Mouse (Mus musculus) liver, embryonic 13.5 days (tissue): ENCODE results near the gene Auts2. TPM values are rescaled to one million over a fixed set of nuclear protein-coding genes. Genes with fewer than 3 reads are reported as not detected.

Experiments
- ATAC-seq: fragments of 200-750 bp; cut with Nextera tagmentation; 2 replicates; pipeline ENCODE4 v1.8.0; 2017; ENCODE audit warnings: low read depth, mild to moderate bottlenecking, moderate number of reproducible peaks, moderate library complexity
- DNase-seq: peaks from one replicate; pipeline ENCODE4 v3.0.0; 2022
- H3K27ac ChIP-seq: fragments of 300-500 bp; sonication (generic); 2 replicates; pipeline ENCODE4 v1.5.1; 2015; ENCODE audit warnings: moderate library complexity, mild to moderate bottlenecking, inconsistent platforms
- H3K27me3 ChIP-seq: fragments of 300-500 bp; sonication (generic); 2 replicates; pipeline ENCODE4 v1.6.1; 2015; ENCODE audit warnings: mild to moderate bottlenecking, inconsistent platforms
- H3K36me3 ChIP-seq: fragments of 300-500 bp; sonication (generic); 2 replicates; pipeline ENCODE4 v1.6.1; 2015; ENCODE audit warnings: mild to moderate bottlenecking, inconsistent platforms
- H3K4me1 ChIP-seq: fragments of 300-500 bp; sonication (generic); replicated peaks from 2 replicates; pipeline ENCODE4 v1.6.1; 2015; ENCODE audit warnings: inconsistent platforms
- H3K4me2 ChIP-seq: fragments of 300-500 bp; sonication (generic); 2 replicates; pipeline ENCODE4 v1.6.1; 2015; ENCODE audit warnings: inconsistent platforms, mild to moderate bottlenecking, moderate library complexity
- H3K4me3 ChIP-seq: fragments of 300-500 bp; sonication (generic); replicated peaks from 2 replicates; pipeline ENCODE4 v1.5.1; 2015; ENCODE audit warnings: mild to moderate bottlenecking, inconsistent platforms
- H3K9ac ChIP-seq: fragments of 300-500 bp; sonication (generic); 2 replicates; pipeline ENCODE4 v1.6.1; 2015; ENCODE audit warnings: mild to moderate bottlenecking, inconsistent platforms
- H3K9me3 ChIP-seq: fragments of 300-500 bp; sonication (generic); replicated peaks from 2 replicates; pipeline ENCODE4 v1.6.1; 2016; ENCODE audit warnings: inconsistent platforms
- WGBS: fragments of 180-500 bp; shearing (Covaris S2); methylation state at CpG from one replicate; pipeline ENCODE4 v1.1.7; 2015; ENCODE audit not compliant: insufficient replicate concordance; 5-methylcytosine and 5-hydroxymethylcytosine counted together
- polyA plus RNA-seq: library from polyadenylated mRNA; unstranded; fragments of >200 nt; fragmentation: Nextera tagmentation; extraction: Ambion mirVana; gene quantifications from 2 replicates; pipeline ENCODE4 v1.2.1, GENCODE M21; 2015

Gene Auts2
- polyA plus RNA-seq, 1 experiment from 2014 or later = 1.5 TPM

GRCm38 (mm10) chr5:132190190-132190589 is 353.0 kb downstream of the Auts2 start:
- Histone ChIP-seq H3K9me3 (no peaks in the 10 kb centered on the region), H3K36me3 (no peaks in the 10 kb centered on the region), H3K4me3 (no peak overlapping the region), H3K27me3 (no peaks in the 10 kb centered on the region), H3K27ac (no peak overlapping the region), H3K9ac (no peak overlapping the region), H3K4me1 (peaks cover 6% of the 10 kb centered on the region; the same call in 1 of the 2 replicates), H3K4me2 (no peak overlapping the region)
- no peak for ATAC-seq
- 73% methylated on average over 4 of the region's 4 CpGs for WGBS
- DNase-seq = no peak

GRCm38 (mm10) chr5:132186659-132187058 is 356.5 kb downstream of the Auts2 start:
- DNase-seq (no peak), ATAC-seq (no peak)
- no peak overlapping the region for H3K27ac ChIP-seq
- H3K4me2 ChIP-seq = no peak overlapping the region
- no peak overlapping the region for H3K4me3 ChIP-seq
- no peaks in the 10 kb centered on the region for H3K9me3 ChIP-seq
- H3K27me3 ChIP-seq = no peaks in the 10 kb centered on the region
- 58% methylated on average over 3 of the region's 3 CpGs for WGBS
- no peak overlapping the region for H3K9ac ChIP-seq
- no peaks in the 10 kb centered on the region for H3K36me3 ChIP-seq
- peaks cover 6% of the 10 kb centered on the region; the same call in 1 of the 2 replicates for H3K4me1 ChIP-seq

DNA sequence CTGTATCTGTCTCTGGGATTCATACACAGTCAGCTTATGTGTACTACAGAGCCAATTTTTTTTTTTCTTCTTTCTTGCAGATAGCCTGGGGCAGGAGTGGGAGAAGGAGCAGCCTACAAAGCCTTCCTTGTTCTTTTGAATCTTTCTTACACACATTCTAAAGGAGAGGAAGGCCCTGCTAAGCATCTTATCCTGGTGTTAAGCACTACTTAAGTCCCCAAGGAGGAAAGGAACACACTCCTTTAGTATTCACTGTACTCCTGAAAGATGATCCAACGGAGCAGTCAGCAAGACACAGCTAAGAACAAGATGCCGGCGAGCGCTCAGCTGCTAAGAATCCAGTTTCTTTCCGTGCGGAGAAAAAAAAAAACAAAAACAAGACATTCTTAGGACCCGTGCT is 356.9 kb downstream of the Auts2 start:
- no peaks in the 10 kb centered on the region for H3K36me3 ChIP-seq
- H3K4me3 ChIP-seq = no peak overlapping the region
- H3K27ac ChIP-seq = no peak overlapping the region
- no peak overlapping the region for H3K9ac ChIP-seq
- 73% methylated on average over 7 of the region's 7 CpGs for WGBS
- peaks cover 6% of the 10 kb centered on the region; the same call in 1 of the 2 replicates for H3K4me1 ChIP-seq
- ATAC-seq = no peak
- no peak overlapping the region for H3K4me2 ChIP-seq
- DNase-seq = no peak
- no peaks in the 10 kb centered on the region for H3K9me3 ChIP-seq
- no peaks in the 10 kb centered on the region for H3K27me3 ChIP-seq

GRCm38 (mm10) chr5:132184395-132185095 is 358.6 kb downstream of the Auts2 start:
- Histone ChIP-seq H3K27me3 (no peaks in the 10 kb centered on the region), H3K4me3 (no peak overlapping the region), H3K9me3 (no peaks in the 10 kb centered on the region), H3K4me2 (no peak overlapping the region), H3K27ac (peak overlapping the region; percentile 40; the same call in 1 of the 2 replicates), H3K4me1 (peaks cover 6% of the 10 kb centered on the region; the same call in 1 of the 2 replicates), H3K36me3 (no peaks in the 10 kb centered on the region), H3K9ac (no peak overlapping the region)
- peak; percentile 66 for ATAC-seq
- 54% methylated on average over 4 of the region's 4 CpGs for WGBS
- no peak for DNase-seq

GRCm38 (mm10) chr5:132182077-132182476 is 361.1 kb downstream of the Auts2 start:
- no peak overlapping the region for H3K27ac ChIP-seq
- 72% methylated on average over 9 of the region's 9 CpGs for WGBS
- no peak overlapping the region for H3K4me3 ChIP-seq
- ATAC-seq = no peak
- no peaks in the 10 kb centered on the region for H3K36me3 ChIP-seq
- no peaks in the 10 kb centered on the region for H3K27me3 ChIP-seq
- H3K9me3 ChIP-seq = no peaks in the 10 kb centered on the region
- no peak for DNase-seq
- H3K4me2 ChIP-seq = no peak overlapping the region
- peaks cover 6% of the 10 kb centered on the region; the same call in 1 of the 2 replicates for H3K4me1 ChIP-seq
- no peak overlapping the region for H3K9ac ChIP-seq

DNA sequence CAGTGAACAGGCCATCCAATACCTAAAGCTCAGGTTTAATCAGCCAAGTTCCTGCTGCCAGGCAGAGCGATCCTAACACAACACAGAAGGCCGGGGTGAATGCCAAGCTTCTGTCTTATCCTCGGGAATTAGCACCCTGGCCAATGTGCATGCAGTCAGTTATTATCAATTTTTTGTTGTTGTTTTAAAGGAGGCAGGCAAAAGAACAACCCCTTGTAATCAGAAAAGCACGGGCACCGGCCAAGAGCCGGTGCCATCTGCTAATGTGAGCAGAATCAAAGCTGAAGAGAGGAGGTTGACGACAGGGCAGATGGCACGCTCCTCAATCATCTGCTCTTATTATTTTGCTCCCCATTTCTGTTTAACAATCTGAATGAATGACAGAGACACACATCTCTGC is 373.1 kb downstream of the Auts2 start:
- ATAC-seq (no peak), DNase-seq (no peak)
- Histone ChIP-seq H3K4me3 (no peak overlapping the region), H3K4me1 (no peaks in the 10 kb centered on the region), H3K27me3 (no peaks in the 10 kb centered on the region), H3K27ac (no peak overlapping the region), H3K36me3 (no peaks in the 10 kb centered on the region), H3K4me2 (no peak overlapping the region), H3K9ac (no peak overlapping the region), H3K9me3 (no peaks in the 10 kb centered on the region)
- WGBS = 73% methylated on average over 8 of the region's 8 CpGs

GRCm38 (mm10) chr5:132168805-132169204 is 374.3 kb downstream of the Auts2 start:
- H3K27me3 ChIP-seq = no peaks in the 10 kb centered on the region
- no peaks in the 10 kb centered on the region for H3K9me3 ChIP-seq
- DNase-seq (no peak), ATAC-seq (no peak)
- no peak overlapping the region for H3K27ac ChIP-seq
- 62% methylated on average over 5 of the region's 5 CpGs for WGBS
- H3K4me3 ChIP-seq = no peak overlapping the region
- no peaks in the 10 kb centered on the region for H3K36me3 ChIP-seq
- no peak overlapping the region for H3K9ac ChIP-seq
- H3K4me2 ChIP-seq = no peak overlapping the region
- no peaks in the 10 kb centered on the region for H3K4me1 ChIP-seq

GRCm38 (mm10) chr5:132168224-132168623 is 374.9 kb downstream of the Auts2 start:
- DNase-seq (no peak), ATAC-seq (no peak)
- H3K4me3 ChIP-seq = no peak overlapping the region
- H3K27ac ChIP-seq = no peak overlapping the region
- H3K9me3 ChIP-seq = no peaks in the 10 kb centered on the region
- no peaks in the 10 kb centered on the region for H3K27me3 ChIP-seq
- WGBS = 69% methylated on average over 5 of the region's 5 CpGs
- H3K36me3 ChIP-seq = no peaks in the 10 kb centered on the region
- no peak overlapping the region for H3K9ac ChIP-seq
- no peaks in the 10 kb centered on the region for H3K4me1 ChIP-seq
- H3K4me2 ChIP-seq = no peak overlapping the region

DNA sequence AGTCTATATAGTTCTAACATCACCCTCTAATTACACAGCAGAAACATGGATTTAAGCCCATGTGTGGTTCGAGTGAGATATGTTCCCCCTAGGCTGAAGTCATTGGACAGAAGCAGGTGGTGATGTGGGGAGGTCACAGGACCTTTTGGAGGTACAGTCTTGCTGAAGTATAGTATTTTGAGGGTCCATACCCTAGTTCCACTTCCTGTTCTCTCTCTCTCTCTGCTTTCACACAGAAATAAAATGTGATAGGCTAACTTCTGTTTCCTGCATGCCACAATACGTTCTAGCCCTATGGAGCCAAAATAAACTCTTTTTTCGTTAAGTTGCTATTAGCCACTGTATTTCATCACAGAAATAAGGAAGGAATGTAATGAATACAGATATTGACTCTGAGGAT is 376.6 kb downstream of the Auts2 start:
- H3K4me1 ChIP-seq = 0 out of 2 replicates have a peak, but pooled peaks cover 2% of the 10 kb centered on the region
- H3K27me3 ChIP-seq = no peaks in the 10 kb centered on the region
- DNase-seq (no peak), ATAC-seq (no peak)
- no peak overlapping the region for H3K27ac ChIP-seq
- no peaks in the 10 kb centered on the region for H3K9me3 ChIP-seq
- no peak overlapping the region for H3K4me2 ChIP-seq
- H3K4me3 ChIP-seq = no peak overlapping the region
- H3K36me3 ChIP-seq = no peaks in the 10 kb centered on the region
- 36% methylated on average over 3 of the region's 3 CpGs for WGBS
- H3K9ac ChIP-seq = no peak overlapping the region

- DNase-seq (no peak), ATAC-seq (no peak)
- WGBS = 70% methylated on average over 10 of the region's 10 CpGs
- Histone ChIP-seq H3K9ac (no peak overlapping the region), H3K36me3 (no peaks in the 10 kb centered on the region), H3K4me2 (no peak overlapping the region), H3K4me3 (no peak overlapping the region), H3K27me3 (no peaks in the 10 kb centered on the region), H3K27ac (no peak overlapping the region), H3K4me1 (0 out of 2 replicates have a peak, but pooled peaks cover 2% of the 10 kb centered on the region), H3K9me3 (no peaks in the 10 kb centered on the region)
Measured at GRCm38 (mm10) chr5:132163960-132164359, 379.2 kb downstream of the Auts2 start.

- Histone ChIP-seq H3K4me1 (0 out of 2 replicates have a peak, but pooled peaks cover 2% of the 10 kb centered on the region), H3K36me3 (no peaks in the 10 kb centered on the region), H3K4me3 (no peak overlapping the region), H3K4me2 (no peak overlapping the region), H3K27ac (no peak overlapping the region), H3K9me3 (no peaks in the 10 kb centered on the region), H3K9ac (no peak overlapping the region), H3K27me3 (no peaks in the 10 kb centered on the region)
- ATAC-seq = no peak
- no peak for DNase-seq
- WGBS = 67% methylated on average over 4 of the region's 4 CpGs
Measured at GRCm38 (mm10) chr5:132162206-132162533, 381.0 kb downstream of the Auts2 start.
